Mouse (Mus musculus) liver, postnatal 0 days (tissue): ENCODE measurements around the gene Cabin1.

Experiments used
- CTCF ChIP-seq: sonication (generic); IDR thresholded peaks from 2 replicates; pipeline ENCODE4 v1.5.1; 2016; ENCODE audit warnings: antibody characterized with exemption, low read depth
- EP300 ChIP-seq: IDR thresholded peaks from 2 replicates; pipeline ENCODE4 v1.6.1; 2016; ENCODE audit warnings: antibody characterized with exemption, low read depth, mild to moderate bottlenecking

DNA sequence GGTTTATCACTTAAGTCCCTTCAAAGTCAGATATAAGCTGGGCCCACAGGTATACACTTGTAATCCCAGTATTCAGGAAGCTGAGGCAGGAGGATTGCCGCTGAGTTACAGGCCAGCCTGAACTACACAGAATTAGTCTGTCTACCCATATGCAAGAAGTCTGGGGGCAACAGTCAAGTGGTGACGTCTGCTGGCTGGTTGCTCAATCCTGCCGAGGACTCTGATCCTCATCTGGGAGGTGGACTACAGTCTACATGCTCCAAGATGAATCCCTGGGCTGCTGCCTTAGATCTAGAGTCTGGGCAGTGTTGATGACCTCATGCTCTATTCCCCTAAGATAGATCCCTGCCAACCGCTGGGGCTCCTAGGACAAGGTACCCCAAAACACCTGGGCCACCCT, 110.1 kb downstream of the Cabin1 start:
- TF ChIP-seq CTCF (no peak), EP300 (no peak)
